Mouse (Mus musculus) lung, postnatal 0 days (tissue): ENCODE measurements around the gene Lrp6.

Experiments
- CTCF ChIP-seq: IDR thresholded peaks from 2 replicates; pipeline ENCODE4 v1.5.1; 2016; ENCODE audit warnings: antibody characterized with exemption, mild to moderate bottlenecking
- EP300 ChIP-seq: IDR thresholded peaks from 2 replicates; pipeline ENCODE4 v1.6.1; 2016; ENCODE audit warnings: antibody characterized with exemption, mild to moderate bottlenecking, control low read depth

DNA sequence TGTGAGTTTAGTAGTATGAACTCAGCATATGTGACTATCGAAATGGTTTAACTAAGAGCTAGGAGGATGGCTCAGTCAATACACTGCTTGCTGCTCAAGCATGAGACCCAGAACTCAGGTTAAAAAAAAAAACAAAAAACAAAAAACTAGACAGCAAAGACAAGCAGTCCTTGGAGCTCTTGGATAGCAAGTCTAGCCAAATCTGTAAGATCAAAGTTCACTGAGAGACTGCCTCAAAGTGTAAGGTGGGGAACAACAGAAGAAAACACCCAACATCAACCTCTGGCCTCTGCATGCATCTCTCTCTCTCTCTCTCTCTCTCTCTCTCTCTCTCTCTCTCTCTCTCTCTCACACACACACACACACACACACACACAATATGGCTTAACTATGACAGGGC, 9.7 kb downstream of the Lrp6 start:
- no peak for TF ChIP-seq CTCF
- TF ChIP-seq EP300: no peak
